Mouse (Mus musculus): ENCODE data around the gene Carns1. TPM values are rescaled to one million over a fixed set of nuclear protein-coding genes. Genes with fewer than 3 reads are reported as not detected.
"Not testable (repeated sequence)": the region's sequence is repeated elsewhere in the genome, so short reads cannot be mapped to it uniquely, and the experiment has no call there.

Gene Carns1
- polyA plus RNA-seq, 1 experiment: not detected

GRCm38 (mm10) chr19:4134354-4134753 is 40.9 kb downstream of the Carns1 start:
- peaks cover 67% of the 10 kb centered on the region for H3K4me1 ChIP-seq (ENCODE audit: control insufficient read depth)
- H3K36me3 ChIP-seq (ENCODE audit: control insufficient read depth): peaks cover 50% of the 10 kb centered on the region
- no peak for TF ChIP-seq GATA1 (IDR thresholded peaks at IDR 0.05; ENCODE audit: low read length)
- TF ChIP-seq TAL1 (IDR thresholded peaks at IDR 0.05; ENCODE audit: low read length): no peak
- peaks cover 13% of the 10 kb centered on the region for H3K27me3 ChIP-seq (ENCODE audit: control insufficient read depth)
- no peaks in the 10 kb centered on the region for H3K9me3 ChIP-seq (ENCODE audit: control insufficient read depth, low read length)
- H3K4me3 ChIP-seq (replicated peaks): no peak overlapping the region

GRCm38 (mm10) chr19:4131768-4132167 is 43.5 kb downstream of the Carns1 start:
- Histone ChIP-seq H3K36me3 (ENCODE audit: control insufficient read depth) (peaks cover 76% of the 10 kb centered on the region), H3K27me3 (ENCODE audit: control insufficient read depth) (peaks cover 2% of the 10 kb centered on the region; the same call in 1 of the 2 replicates), H3K4me3 (replicated peaks) (peak overlapping the region; percentile 84), H3K4me1 (ENCODE audit: control insufficient read depth) (peaks cover 83% of the 10 kb centered on the region), H3K9me3 (ENCODE audit: control insufficient read depth, low read length) (peaks cover 2% of the 10 kb centered on the region)
- TF ChIP-seq GATA1 (IDR thresholded peaks at IDR 0.05; ENCODE audit: low read length) (no peak), TAL1 (IDR thresholded peaks at IDR 0.05; ENCODE audit: low read length) (no peak)

- H3K36me3 ChIP-seq (ENCODE audit: control insufficient read depth): peaks cover 78% of the 10 kb centered on the region
- H3K27me3 ChIP-seq (ENCODE audit: control insufficient read depth): no peaks in the 10 kb centered on the region
- H3K9me3 ChIP-seq (ENCODE audit: control insufficient read depth, low read length): peaks cover 2% of the 10 kb centered on the region
- no peak for TF ChIP-seq GATA1 (IDR thresholded peaks at IDR 0.05; ENCODE audit: low read length)
- no peak for TF ChIP-seq TAL1 (IDR thresholded peaks at IDR 0.05; ENCODE audit: low read length)
- H3K4me1 ChIP-seq (ENCODE audit: control insufficient read depth): peaks cover 85% of the 10 kb centered on the region
- H3K4me3 ChIP-seq (replicated peaks): peak overlapping the region; percentile 84
Measured at GRCm38 (mm10) chr19:4131075-4131474, 44.2 kb downstream of the Carns1 start.

- H3K27me3 ChIP-seq (ENCODE audit: control insufficient read depth): no peaks in the 10 kb centered on the region
- H3K4me1 ChIP-seq (ENCODE audit: control insufficient read depth): peaks cover 80% of the 10 kb centered on the region
- H3K9me3 ChIP-seq (ENCODE audit: control insufficient read depth, low read length): peaks cover 2% of the 10 kb centered on the region
- H3K4me3 ChIP-seq (replicated peaks): peak overlapping the region; percentile 84
- H3K36me3 ChIP-seq (ENCODE audit: control insufficient read depth): peaks cover 77% of the 10 kb centered on the region
- TF ChIP-seq TAL1 (IDR thresholded peaks at IDR 0.05; ENCODE audit: low read length) (no peak), GATA1 (IDR thresholded peaks at IDR 0.05; ENCODE audit: low read length) (no peak)
Measured at GRCm38 (mm10) chr19:4130106-4130505, 45.2 kb downstream of the Carns1 start.

GRCm38 (mm10) chr19:4129462-4129861 is 45.8 kb downstream of the Carns1 start:
- Histone ChIP-seq H3K4me3 (replicated peaks) (peak overlapping the region; percentile 84), H3K4me1 (ENCODE audit: control insufficient read depth) (peaks cover 81% of the 10 kb centered on the region)

GRCm38 (mm10) chr19:4126759-4127495 is 48.4 kb downstream of the Carns1 start:
- peaks cover 2% of the 10 kb centered on the region for H3K9me3 ChIP-seq (ENCODE audit: control insufficient read depth, low read length)
- TF ChIP-seq GATA1 (IDR thresholded peaks at IDR 0.05; ENCODE audit: low read length) (no peak), TAL1 (IDR thresholded peaks at IDR 0.05; ENCODE audit: low read length) (no peak)
- H3K4me1 ChIP-seq (ENCODE audit: control insufficient read depth): peaks cover 89% of the 10 kb centered on the region
- H3K27me3 ChIP-seq (ENCODE audit: control insufficient read depth): no peaks in the 10 kb centered on the region
- H3K36me3 ChIP-seq (ENCODE audit: control insufficient read depth): peaks cover 53% of the 10 kb centered on the region
- peak overlapping the region; percentile 86 for H3K4me3 ChIP-seq (replicated peaks)

More at GRCm38 (mm10) chr19:4129462-4129861, 45.8 kb downstream of the Carns1 start:
- H3K27me3 ChIP-seq (ENCODE audit: control insufficient read depth): no peaks in the 10 kb centered on the region
- H3K36me3 ChIP-seq (ENCODE audit: control insufficient read depth): peaks cover 74% of the 10 kb centered on the region
- TF ChIP-seq TAL1 (IDR thresholded peaks at IDR 0.05; ENCODE audit: low read length) (no peak), GATA1 (IDR thresholded peaks at IDR 0.05; ENCODE audit: low read length) (no peak)
- H3K9me3 ChIP-seq (ENCODE audit: control insufficient read depth, low read length): peaks cover 2% of the 10 kb centered on the region

- TF ChIP-seq GATA1 (IDR thresholded peaks at IDR 0.05; ENCODE audit: low read length): no peak
- TF ChIP-seq TAL1 (IDR thresholded peaks at IDR 0.05; ENCODE audit: low read length): no peak
- Histone ChIP-seq H3K4me3 (replicated peaks) (peak within 1 kb of the TSS; percentile 86), H3K27me3 (ENCODE audit: control insufficient read depth) (no peaks in the 10 kb centered on the region), H3K36me3 (ENCODE audit: control insufficient read depth) (peaks cover 44% of the 10 kb centered on the region), H3K4me1 (ENCODE audit: control insufficient read depth) (peaks cover 89% of the 10 kb centered on the region), H3K9me3 (ENCODE audit: control insufficient read depth, low read length) (peaks cover 4% of the 10 kb centered on the region)
Measured at GRCm38 (mm10) chr19:4125741-4126696, 49.3 kb downstream of the Carns1 start, which contains the start of gene Aip. Aip (minus strand) TSS chr19:4125858.

GRCm38 (mm10) chr19:4125268-4125667 is 50.0 kb downstream of the Carns1 start:
- H3K27me3 ChIP-seq (ENCODE audit: control insufficient read depth); H3K9me3 ChIP-seq (ENCODE audit: control insufficient read depth, low read length): not testable (repeated sequence)
- Histone ChIP-seq H3K36me3 (ENCODE audit: control insufficient read depth) (peaks cover 39% of the 10 kb centered on the region), H3K4me3 (replicated peaks) (peak overlapping the region; percentile 86), H3K4me1 (ENCODE audit: control insufficient read depth) (peaks cover 89% of the 10 kb centered on the region)

GRCm38 (mm10) chr19:4124432-4124831 is 50.8 kb downstream of the Carns1 start:
- H3K4me1 ChIP-seq (ENCODE audit: control insufficient read depth): peaks cover 89% of the 10 kb centered on the region
- H3K4me3 ChIP-seq (replicated peaks): no peak overlapping the region
- H3K36me3 ChIP-seq (ENCODE audit: control insufficient read depth): peaks cover 34% of the 10 kb centered on the region
- no peak for TF ChIP-seq GATA1 (IDR thresholded peaks at IDR 0.05; ENCODE audit: low read length)
- no peak for TF ChIP-seq TAL1 (IDR thresholded peaks at IDR 0.05; ENCODE audit: low read length)
- no peaks in the 10 kb centered on the region for H3K27me3 ChIP-seq (ENCODE audit: control insufficient read depth)
- H3K9me3 ChIP-seq (ENCODE audit: control insufficient read depth, low read length): peaks cover 6% of the 10 kb centered on the region

Data from erythroblast, embryonic 14.5 days (primary cell).